Mouse (Mus musculus): Measurements from ENCODE around the gene Desi1. TPM values are rescaled to one million over a fixed set of nuclear protein-coding genes. Genes with fewer than 3 reads are reported as not detected.

Gene Desi1
- polyA plus RNA-seq, 1 experiment, result 2.9 TPM

- TF ChIP-seq GATA1 (IDR thresholded peaks at IDR 0.05; ENCODE audit: low read length) (no peak), TAL1 (IDR thresholded peaks at IDR 0.05; ENCODE audit: low read length) (no peak)
- Histone ChIP-seq H3K4me1 (ENCODE audit: control insufficient read depth) (peaks cover 13% of the 10 kb centered on the region), H3K9me3 (ENCODE audit: control insufficient read depth, low read length) (no peaks in the 10 kb centered on the region), H3K4me3 (replicated peaks) (no peak overlapping the region), H3K36me3 (ENCODE audit: control insufficient read depth) (peaks cover 66% of the 10 kb centered on the region), H3K27me3 (ENCODE audit: control insufficient read depth) (no peaks in the 10 kb centered on the region)
Measured at GRCm38 (mm10) chr15:81954151-81954583, 79.5 kb downstream of the Desi1 start.

- no peak overlapping the region for H3K4me3 ChIP-seq (replicated peaks)
- peaks cover 62% of the 10 kb centered on the region for H3K36me3 ChIP-seq (ENCODE audit: control insufficient read depth)
- H3K9me3 ChIP-seq (ENCODE audit: control insufficient read depth, low read length), result peaks cover under 1% of the 10 kb centered on the region; the same call in 1 of the 2 replicates
- no peak for TF ChIP-seq GATA1 (IDR thresholded peaks at IDR 0.05; ENCODE audit: low read length)
- no peak for TF ChIP-seq TAL1 (IDR thresholded peaks at IDR 0.05; ENCODE audit: low read length)
- peaks cover 14% of the 10 kb centered on the region for H3K4me1 ChIP-seq (ENCODE audit: control insufficient read depth)
- H3K27me3 ChIP-seq (ENCODE audit: control insufficient read depth), result no peaks in the 10 kb centered on the region
Measured at GRCm38 (mm10) chr15:81952310-81952709, 81.4 kb downstream of the Desi1 start.

DNA sequence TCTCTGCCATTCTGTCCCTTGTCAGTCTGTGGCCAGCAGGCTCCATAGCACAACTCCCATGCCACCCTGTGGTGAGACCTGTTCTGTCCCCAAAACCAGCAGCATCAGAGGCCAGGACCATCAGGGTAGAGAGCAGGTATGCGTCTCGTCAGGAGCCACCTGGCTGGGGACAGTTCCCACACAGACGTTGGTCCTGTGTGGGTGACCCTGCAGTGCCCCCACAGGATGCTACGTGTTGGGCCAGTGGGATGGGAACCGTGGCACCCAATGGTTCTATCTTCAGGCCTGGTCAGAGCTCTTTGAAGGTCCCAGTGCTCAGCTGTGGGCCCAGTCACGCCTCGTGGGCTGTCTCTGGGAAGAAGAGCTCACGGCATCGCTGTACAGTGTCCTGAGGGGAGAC is 82.5 kb downstream of the Desi1 start:
- H3K4me1 ChIP-seq (ENCODE audit: control insufficient read depth), result peaks cover 11% of the 10 kb centered on the region
- no peak overlapping the region for H3K4me3 ChIP-seq (replicated peaks)
- TF ChIP-seq TAL1 (IDR thresholded peaks at IDR 0.05; ENCODE audit: low read length) (no peak), GATA1 (IDR thresholded peaks at IDR 0.05; ENCODE audit: low read length) (no peak)
- H3K27me3 ChIP-seq (ENCODE audit: control insufficient read depth), result no peaks in the 10 kb centered on the region
- peaks cover 51% of the 10 kb centered on the region for H3K36me3 ChIP-seq (ENCODE audit: control insufficient read depth)
- H3K9me3 ChIP-seq (ENCODE audit: control insufficient read depth, low read length), result peaks cover 4% of the 10 kb centered on the region; the same call in 1 of the 2 replicates

- H3K9me3 ChIP-seq (ENCODE audit: control insufficient read depth, low read length), result peaks cover 4% of the 10 kb centered on the region; the same call in 1 of the 2 replicates
- no peaks in the 10 kb centered on the region for H3K27me3 ChIP-seq (ENCODE audit: control insufficient read depth)
- H3K36me3 ChIP-seq (ENCODE audit: control insufficient read depth), result peaks cover 46% of the 10 kb centered on the region
- H3K4me1 ChIP-seq (ENCODE audit: control insufficient read depth), result peaks cover 11% of the 10 kb centered on the region
- no peak for TF ChIP-seq TAL1 (IDR thresholded peaks at IDR 0.05; ENCODE audit: low read length)
- TF ChIP-seq GATA1 (IDR thresholded peaks at IDR 0.05; ENCODE audit: low read length), result no peak
- no peak overlapping the region for H3K4me3 ChIP-seq (replicated peaks)
Measured at GRCm38 (mm10) chr15:81950716-81951115, 82.9 kb downstream of the Desi1 start.

DNA sequence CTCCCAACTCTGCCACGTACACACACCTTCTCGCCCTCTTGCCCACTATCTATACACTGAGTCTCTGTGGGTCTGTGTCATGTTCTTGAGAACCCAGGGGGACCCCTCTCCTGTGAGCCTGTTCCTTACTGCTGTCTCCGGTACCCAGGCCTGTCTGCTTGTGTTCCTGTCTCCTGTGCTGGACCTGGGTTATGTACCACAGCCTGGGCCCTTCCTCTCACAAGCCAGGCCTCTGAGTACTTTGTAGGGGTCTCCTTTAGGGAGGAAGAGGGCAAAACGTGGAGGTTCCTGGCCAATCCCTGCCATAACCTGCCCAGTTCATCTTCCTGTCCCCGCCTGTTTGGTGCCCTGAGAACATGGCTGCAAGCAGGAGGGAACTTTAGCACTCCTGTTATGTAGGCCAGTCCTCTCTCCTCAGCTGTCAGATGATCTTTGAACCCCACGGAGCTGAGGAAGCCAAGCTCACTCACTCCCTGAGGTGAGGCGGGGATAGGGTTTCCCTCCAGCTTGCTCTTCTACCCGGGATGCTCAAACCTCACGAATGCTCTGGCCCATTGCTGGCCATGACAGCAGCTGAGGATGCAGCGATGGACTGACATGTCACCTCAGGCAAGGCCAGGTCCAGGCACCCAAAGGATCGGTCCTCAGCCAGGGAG is 84.1 kb downstream of the Desi1 start:
- H3K27me3 ChIP-seq (ENCODE audit: control insufficient read depth), result peaks cover 3% of the 10 kb centered on the region; the same call in 1 of the 2 replicates
- no peak overlapping the region for H3K4me3 ChIP-seq (replicated peaks)
- H3K4me1 ChIP-seq (ENCODE audit: control insufficient read depth), result peaks cover 11% of the 10 kb centered on the region
- H3K9me3 ChIP-seq (ENCODE audit: control insufficient read depth, low read length), result peaks cover 4% of the 10 kb centered on the region; the same call in 1 of the 2 replicates
- TF ChIP-seq TAL1 (IDR thresholded peaks at IDR 0.05; ENCODE audit: low read length) (no peak), GATA1 (IDR thresholded peaks at IDR 0.05; ENCODE audit: low read length) (no peak)
- peaks cover 37% of the 10 kb centered on the region for H3K36me3 ChIP-seq (ENCODE audit: control insufficient read depth)

DNA sequence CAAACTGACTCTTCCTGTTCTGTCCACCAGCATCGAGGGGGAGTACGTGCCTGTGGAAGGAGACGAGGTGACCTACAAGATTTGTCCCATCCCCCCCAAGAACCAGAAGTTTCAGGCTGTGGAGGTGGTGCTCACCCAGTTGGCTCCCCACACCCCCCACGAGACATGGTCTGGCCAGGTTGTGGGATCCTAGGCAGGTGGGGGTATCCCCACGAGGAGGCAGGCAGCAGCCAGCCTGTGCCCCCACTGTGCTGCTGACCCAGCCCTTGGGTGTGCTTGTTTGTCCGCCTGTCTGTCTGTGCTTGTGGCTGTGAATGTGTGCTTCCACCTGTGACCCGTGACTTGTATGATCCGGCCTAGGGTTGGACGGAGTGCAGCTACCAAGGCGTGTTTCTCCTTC is 84.6 kb downstream of the Desi1 start:
- Histone ChIP-seq H3K4me3 (replicated peaks) (no peak overlapping the region), H3K27me3 (ENCODE audit: control insufficient read depth) (peaks cover 3% of the 10 kb centered on the region; the same call in 1 of the 2 replicates), H3K36me3 (ENCODE audit: control insufficient read depth) (peaks cover 31% of the 10 kb centered on the region), H3K9me3 (ENCODE audit: control insufficient read depth, low read length) (peaks cover 4% of the 10 kb centered on the region; the same call in 1 of the 2 replicates), H3K4me1 (ENCODE audit: control insufficient read depth) (peaks cover 11% of the 10 kb centered on the region)
- TF ChIP-seq TAL1 (IDR thresholded peaks at IDR 0.05; ENCODE audit: low read length) (no peak), GATA1 (IDR thresholded peaks at IDR 0.05; ENCODE audit: low read length) (no peak)

DNA sequence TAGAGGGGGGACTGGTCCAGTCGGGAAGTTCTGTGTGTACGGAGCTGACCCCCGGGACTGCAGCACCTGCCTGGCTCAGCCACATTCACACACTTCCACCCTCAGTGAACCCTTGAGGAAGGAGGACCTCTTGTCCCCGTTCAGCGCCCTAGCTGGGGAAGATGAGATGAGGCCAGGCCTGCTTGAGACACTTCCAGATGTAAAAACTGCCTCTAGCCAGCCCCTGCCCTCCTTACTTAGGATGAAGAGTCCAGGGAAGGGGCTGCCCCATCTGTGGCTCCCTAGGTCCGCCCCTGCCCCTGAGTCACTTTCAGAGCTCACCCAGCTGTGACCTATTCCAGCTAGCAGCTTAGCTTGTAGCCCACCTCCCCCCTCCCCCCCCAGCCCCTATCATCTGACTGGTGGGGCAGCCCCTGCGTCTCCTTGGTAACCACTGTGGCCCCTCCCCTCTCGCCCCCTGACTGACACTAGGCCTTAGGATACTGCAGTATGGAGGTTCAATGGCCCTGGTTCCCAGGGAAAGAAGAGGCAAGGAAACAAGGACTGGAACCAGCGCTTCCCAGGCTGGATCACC is 90.4 kb downstream of the Desi1 start:
- peaks cover 4% of the 10 kb centered on the region; the same call in 1 of the 2 replicates for H3K9me3 ChIP-seq (ENCODE audit: control insufficient read depth, low read length)
- H3K27me3 ChIP-seq (ENCODE audit: control insufficient read depth), result peaks cover 8% of the 10 kb centered on the region
- peaks cover 27% of the 10 kb centered on the region for H3K4me1 ChIP-seq (ENCODE audit: control insufficient read depth)
- H3K4me3 ChIP-seq (replicated peaks), result no peak overlapping the region
- H3K36me3 ChIP-seq (ENCODE audit: control insufficient read depth), result no peaks in the 10 kb centered on the region
- TF ChIP-seq TAL1 (IDR thresholded peaks at IDR 0.05; ENCODE audit: low read length) (no peak), GATA1 (IDR thresholded peaks at IDR 0.05; ENCODE audit: low read length) (no peak)

Other genes with a start within 250 kb of the Desi1 start
- 0.26 and 0.90 TPM in 2 replicates for gene Tef, start 231.4 kb downstream of the Desi1 start, polyA plus RNA-seq (2012)
- 1.7 and 2.3 TPM in 2 replicates for gene Tob2, start 175.1 kb downstream of the Desi1 start, polyA plus RNA-seq (2012)
- gene Phf5a, start 162.0 kb downstream of the Desi1 start, polyA plus RNA-seq (2012), result 1.9 and 3.0 TPM in 2 replicates
- 17.5 and 19.1 TPM in 2 replicates for gene Aco2, start 161.6 kb downstream of the Desi1 start, polyA plus RNA-seq (2012)
- gene Polr3h, start 107.6 kb downstream of the Desi1 start, polyA plus RNA-seq (2012), result 5.2 and 7.4 TPM in 2 replicates
- not detected in 2 replicates for gene Csdc2, start 97.1 kb downstream of the Desi1 start, polyA plus RNA-seq (2012)
- 4.2 and 6.3 TPM in 2 replicates for gene Pmm1, start 72.9 kb downstream of the Desi1 start, polyA plus RNA-seq (2012)
- gene 1700029P11Rik, start 53.3 kb downstream of the Desi1 start, polyA plus RNA-seq (2012), result not detected in 2 replicates
- gene Xrcc6, start 46.0 kb downstream of the Desi1 start, polyA plus RNA-seq (2012), result 1.2 and 1.4 TPM in 2 replicates
- 3.0 and 10.5 TPM in 2 replicates for gene Snu13, start 13.7 kb upstream of the Desi1 start, polyA plus RNA-seq (2012)
- 0.01 TPM in 1 of 2 replicates, not detected in the other for gene 4930407I10Rik, start 25.3 kb upstream of the Desi1 start, polyA plus RNA-seq (2012)
- not detected in 2 replicates for gene Mei1, start 36.1 kb upstream of the Desi1 start, polyA plus RNA-seq (2012)
- gene Ccdc134, start 94.1 kb upstream of the Desi1 start, polyA plus RNA-seq (2012), result 0.70 and 0.73 TPM in 2 replicates
- 14.2 and 17.0 TPM in 2 replicates for gene Srebf2, start 113.3 kb upstream of the Desi1 start, polyA plus RNA-seq (2012)
- gene Shisa8, start 179.0 kb upstream of the Desi1 start, polyA plus RNA-seq (2012), result 0.03 TPM in 2 replicates
- gene Tnfrsf13c, start 190.5 kb upstream of the Desi1 start, polyA plus RNA-seq (2012), result 0.36 TPM in 1 of 2 replicates, not detected in the other
- 16.4 and 20.1 TPM in 2 replicates for gene Cenpm, start 210.9 kb upstream of the Desi1 start, polyA plus RNA-seq (2012)
- not detected in 2 replicates for gene 1500009C09Rik, start 218.5 kb upstream of the Desi1 start, polyA plus RNA-seq (2012)
- not detected in 2 replicates for gene Sept3, start 241.0 kb upstream of the Desi1 start, polyA plus RNA-seq (2012)